Mouse (Mus musculus) heart, embryonic 15.5 days (tissue): ENCODE measurements around the gene Trit1. TPM values are rescaled to one million over a fixed set of nuclear protein-coding genes. Genes with fewer than 3 reads are reported as not detected.
A peak's percentile ranks its signal among the peaks of the same experiment; 100 is the strongest.

ENCODE experiments used
- ATAC-seq: fragments of 200-750 bp; cut with Nextera tagmentation; replicated peaks from 2 replicates; pipeline ENCODE4 v1.8.0; 2017; ENCODE audit warnings: low read depth, moderate TSS enrichment; ENCODE audit not compliant: insufficient number of reproducible peaks, insufficient read depth, low FRiP score
- H3K27ac ChIP-seq: fragments of 300-500 bp; sonication (generic); 2 replicates; pipeline ENCODE4 v1.5.1; 2015; ENCODE audit warnings: mild to moderate bottlenecking, inconsistent platforms
- H3K27me3 ChIP-seq: fragments of 300-500 bp; sonication (generic); 2 replicates; pipeline ENCODE4 v1.6.1; 2015; ENCODE audit warnings: inconsistent platforms
- H3K36me3 ChIP-seq: fragments of 300-500 bp; sonication (generic); 2 replicates; pipeline ENCODE4 v1.6.1; 2015; ENCODE audit warnings: mild to moderate bottlenecking, inconsistent platforms
- H3K4me1 ChIP-seq: fragments of 300-500 bp; sonication (generic); replicated peaks from 2 replicates; pipeline ENCODE4 v1.6.1; 2015; ENCODE audit warnings: inconsistent platforms
- H3K4me2 ChIP-seq: fragments of 300-500 bp; sonication (generic); 2 replicates; pipeline ENCODE4 v1.6.1; 2015; ENCODE audit warnings: inconsistent platforms, mild to moderate bottlenecking, moderate library complexity
- H3K4me3 ChIP-seq: fragments of 300-500 bp; sonication (generic); 2 replicates; pipeline ENCODE4 v1.5.1; 2015; ENCODE audit warnings: mild to moderate bottlenecking, inconsistent platforms
- H3K9ac ChIP-seq: fragments of 300-500 bp; sonication (generic); 2 replicates; pipeline ENCODE4 v1.6.1; 2015; ENCODE audit warnings: mild to moderate bottlenecking, inconsistent platforms
- H3K9me3 ChIP-seq: fragments of 300-500 bp; sonication (generic); replicated peaks from 2 replicates; pipeline ENCODE4 v1.6.1; 2016; ENCODE audit warnings: inconsistent platforms
- WGBS: fragments of 180-500 bp; shearing (Covaris S2); methylation state at CpG from one replicate; pipeline ENCODE4 v1.1.7; 2015; ENCODE audit warnings: mixed read lengths; 5-methylcytosine and 5-hydroxymethylcytosine counted together
- polyA plus RNA-seq: library from polyadenylated mRNA; unstranded; fragments of >200 nt; fragmentation: Nextera tagmentation; extraction: Ambion mirVana; gene quantifications from 2 replicates; pipeline ENCODE4 v1.2.1, GENCODE M21; 2015

Gene Trit1
- polyA plus RNA-seq, 1 experiment from 2014 or later = 9.9 TPM

DNA sequence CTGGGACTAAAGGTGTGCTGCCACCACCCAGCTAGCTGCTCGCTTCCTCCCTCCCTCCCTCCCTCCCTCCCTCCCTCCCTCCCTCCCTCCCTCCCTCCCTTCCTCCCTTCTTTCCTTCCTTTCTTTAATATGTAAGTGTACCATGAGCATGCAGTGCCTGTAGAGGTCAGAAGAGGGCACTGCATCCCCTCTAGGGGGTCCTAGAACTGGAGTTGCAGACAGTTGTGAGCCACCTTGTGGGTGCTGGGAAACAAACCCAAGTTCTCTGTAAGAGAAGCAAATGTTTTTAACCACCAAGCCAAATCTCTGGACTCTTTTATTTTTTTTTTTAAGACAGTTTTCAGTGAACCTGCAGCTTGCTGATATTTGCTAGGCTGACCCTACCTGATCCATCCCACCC, 6.5 kb downstream of the Trit1 start:
- Histone ChIP-seq H3K4me3 (no peak overlapping the region), H3K9me3 (no peaks in the 10 kb centered on the region), H3K4me2 (no peak overlapping the region), H3K27me3 (no peaks in the 10 kb centered on the region), H3K9ac (no peak overlapping the region), H3K4me1 (peaks cover 22% of the 10 kb centered on the region), H3K36me3 (peaks cover 16% of the 10 kb centered on the region; the same call in 1 of the 2 replicates), H3K27ac (no peak overlapping the region)
- no peak for ATAC-seq
- 86% methylated on average over 1 of the region's 1 CpGs for WGBS

DNA sequence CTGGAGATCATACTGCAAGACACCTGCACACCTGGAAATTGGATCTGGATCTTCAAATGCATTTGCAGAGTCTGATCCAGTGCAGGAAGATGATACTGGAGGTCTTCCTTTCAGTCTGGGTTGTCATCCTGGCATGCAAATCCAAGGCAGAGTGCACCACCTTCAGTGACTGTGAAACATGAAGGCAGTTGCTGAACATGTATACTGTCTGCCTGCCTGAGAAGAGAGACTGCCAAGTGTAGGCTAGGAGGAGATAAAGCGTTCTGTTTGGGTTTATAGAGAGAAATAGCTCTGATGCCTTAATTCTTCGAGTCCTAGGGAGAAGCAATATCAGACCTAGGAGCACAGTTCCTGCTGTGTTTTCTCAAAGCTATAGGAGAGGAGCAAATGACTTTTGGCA, 9.0 kb downstream of the Trit1 start:
- no peak overlapping the region for H3K4me2 ChIP-seq
- peaks cover 10% of the 10 kb centered on the region for H3K4me1 ChIP-seq
- H3K9ac ChIP-seq = no peak overlapping the region
- no peak overlapping the region for H3K4me3 ChIP-seq
- no peak for ATAC-seq
- no peaks in the 10 kb centered on the region for H3K9me3 ChIP-seq
- WGBS = 42% methylated on average over 2 of the region's 2 CpGs
- no peaks in the 10 kb centered on the region for H3K27me3 ChIP-seq
- peaks cover 10% of the 10 kb centered on the region; the same call in 1 of the 2 replicates for H3K36me3 ChIP-seq
- no peak overlapping the region for H3K27ac ChIP-seq

DNA sequence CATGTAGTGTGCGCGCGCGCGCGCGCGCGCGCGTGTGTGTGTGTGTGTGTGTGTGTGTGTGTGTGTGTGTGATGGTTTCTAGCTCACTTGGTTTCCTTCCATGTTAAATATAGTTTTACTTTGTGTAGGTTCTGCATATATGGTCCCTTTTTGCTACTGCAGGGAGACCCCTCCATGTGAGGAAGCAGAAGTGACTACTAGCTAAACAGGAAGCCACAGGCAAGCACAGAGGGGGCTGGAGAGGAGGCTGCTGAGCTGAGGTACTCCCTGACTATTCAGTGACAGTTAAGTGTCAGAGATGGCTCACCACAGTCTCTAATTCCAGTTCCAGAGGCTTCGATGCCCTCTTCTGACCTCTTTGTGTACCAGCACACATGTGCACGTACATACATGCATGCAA, 9.8 kb downstream of the Trit1 start:
- H3K36me3 ChIP-seq = peaks cover 10% of the 10 kb centered on the region; the same call in 1 of the 2 replicates
- H3K27ac ChIP-seq = no peak overlapping the region
- no peaks in the 10 kb centered on the region for H3K9me3 ChIP-seq
- H3K4me3 ChIP-seq = no peak overlapping the region
- no peak overlapping the region for H3K9ac ChIP-seq
- no peak overlapping the region for H3K4me2 ChIP-seq
- H3K4me1 ChIP-seq = peaks cover 10% of the 10 kb centered on the region
- 91% methylated on average over 13 of the region's 13 CpGs for WGBS
- ATAC-seq = no peak
- H3K27me3 ChIP-seq = no peaks in the 10 kb centered on the region

DNA sequence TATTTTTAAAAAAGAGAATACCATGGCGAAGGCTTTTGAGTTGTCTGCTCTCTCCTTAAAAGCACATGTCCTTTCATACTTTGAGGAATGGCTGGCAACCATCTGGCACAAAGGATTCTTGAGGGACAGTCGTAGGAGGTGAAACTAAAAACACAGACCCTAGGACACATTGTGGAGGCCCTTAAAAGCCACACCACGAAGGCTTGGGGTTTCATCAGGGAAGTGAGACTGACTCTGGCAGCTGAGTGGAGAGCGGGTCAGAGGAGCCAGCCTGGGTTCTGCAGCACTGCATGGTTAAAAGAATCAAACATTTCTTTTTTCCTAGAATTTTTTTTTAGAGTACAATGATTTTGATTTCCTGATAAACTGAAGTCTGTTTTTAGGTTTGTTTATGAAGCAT, 10.2 kb downstream of the Trit1 start:
- H3K9me3 ChIP-seq = no peaks in the 10 kb centered on the region
- no peak for ATAC-seq
- peaks cover 12% of the 10 kb centered on the region; the same call in 1 of the 2 replicates for H3K36me3 ChIP-seq
- H3K9ac ChIP-seq = no peak overlapping the region
- no peak overlapping the region for H3K27ac ChIP-seq
- H3K4me3 ChIP-seq = no peak overlapping the region
- no peak overlapping the region for H3K4me2 ChIP-seq
- H3K27me3 ChIP-seq = no peaks in the 10 kb centered on the region
- peaks cover 10% of the 10 kb centered on the region for H3K4me1 ChIP-seq
- 80% methylated on average over 4 of the region's 4 CpGs for WGBS

DNA sequence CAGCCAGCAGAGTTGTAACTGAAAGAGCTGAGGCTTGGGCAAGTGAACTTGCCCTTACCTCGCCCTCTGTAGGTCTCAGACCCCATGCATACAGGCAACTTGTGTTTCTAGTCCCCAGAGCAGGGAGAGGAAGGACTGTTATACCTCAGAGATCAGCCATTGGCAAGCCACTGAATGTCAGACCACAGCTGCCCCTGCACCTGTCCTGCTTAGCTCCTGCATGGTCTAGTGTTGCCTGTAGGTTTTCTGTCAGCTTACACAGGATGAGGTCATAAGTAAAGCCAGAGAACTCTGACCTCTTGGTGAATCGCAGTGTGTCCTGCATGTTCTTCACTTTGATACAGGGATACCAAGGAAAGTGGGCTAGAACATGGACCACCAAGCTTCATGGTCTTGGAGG, 18.4 kb downstream of the Trit1 start:
- no peak overlapping the region for H3K4me2 ChIP-seq
- no peak overlapping the region for H3K4me3 ChIP-seq
- no peak overlapping the region for H3K9ac ChIP-seq
- no peak for ATAC-seq
- H3K36me3 ChIP-seq = peaks cover 20% of the 10 kb centered on the region; the same call in 1 of the 2 replicates
- H3K4me1 ChIP-seq = peaks cover 6% of the 10 kb centered on the region; the same call in 1 of the 2 replicates
- no peaks in the 10 kb centered on the region for H3K27me3 ChIP-seq
- 85% methylated on average over 2 of the region's 2 CpGs for WGBS
- no peak overlapping the region for H3K27ac ChIP-seq
- no peaks in the 10 kb centered on the region for H3K9me3 ChIP-seq

DNA sequence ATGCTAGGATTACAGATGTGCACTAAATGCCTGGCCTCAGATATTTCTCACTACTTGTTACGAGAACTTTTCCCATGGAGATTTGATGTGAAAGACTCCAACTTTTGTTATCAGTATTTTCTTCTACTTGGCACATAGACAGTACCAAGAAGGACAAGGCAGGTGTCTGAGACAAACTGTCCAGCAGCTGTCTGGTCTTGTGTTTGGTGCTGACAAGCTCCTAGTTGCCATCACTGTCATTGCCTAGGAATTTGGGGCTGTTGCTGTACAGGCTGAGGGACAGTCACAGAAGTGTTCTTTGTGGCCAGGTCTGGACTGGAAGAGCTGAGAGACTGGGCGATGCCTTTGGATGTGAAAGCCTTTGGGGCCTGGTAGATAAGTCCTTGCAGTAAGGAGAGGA, 19.2 kb downstream of the Trit1 start:
- Histone ChIP-seq H3K36me3 (peaks cover 23% of the 10 kb centered on the region; the same call in 1 of the 2 replicates), H3K4me2 (no peak overlapping the region), H3K27ac (no peak overlapping the region), H3K27me3 (no peaks in the 10 kb centered on the region), H3K4me1 (peaks cover 6% of the 10 kb centered on the region; the same call in 1 of the 2 replicates), H3K9ac (no peak overlapping the region), H3K9me3 (no peaks in the 10 kb centered on the region), H3K4me3 (no peak overlapping the region)
- no peak for ATAC-seq
- 55% methylated on average over 2 of the region's 2 CpGs for WGBS

DNA sequence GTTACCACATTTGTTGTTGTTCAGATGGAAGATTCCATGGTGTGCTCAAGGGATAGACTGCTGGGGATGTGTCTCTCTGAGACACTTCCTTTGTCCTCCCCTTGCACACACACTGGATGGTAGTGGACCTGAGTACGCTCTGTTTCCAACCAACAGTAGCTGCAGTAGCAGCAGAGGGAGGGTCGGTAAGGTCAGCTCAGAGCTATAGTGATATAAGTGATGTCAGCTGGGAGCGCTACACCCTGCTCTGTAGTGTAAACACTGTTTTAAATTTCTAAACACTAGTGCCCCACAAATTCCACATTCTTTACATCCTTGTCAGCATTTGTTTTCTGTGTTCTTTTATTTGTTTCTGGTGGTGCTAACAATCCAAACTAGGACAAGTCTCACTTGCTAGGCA, 20.3 kb downstream of the Trit1 start:
- Histone ChIP-seq H3K4me2 (no peak overlapping the region), H3K9ac (no peak overlapping the region), H3K4me1 (peaks cover 6% of the 10 kb centered on the region; the same call in 1 of the 2 replicates), H3K27ac (no peak overlapping the region), H3K27me3 (no peaks in the 10 kb centered on the region), H3K4me3 (no peak overlapping the region), H3K9me3 (no peaks in the 10 kb centered on the region), H3K36me3 (peaks cover 23% of the 10 kb centered on the region; the same call in 1 of the 2 replicates)
- ATAC-seq = no peak
- 74% methylated on average over 3 of the region's 3 CpGs for WGBS

DNA sequence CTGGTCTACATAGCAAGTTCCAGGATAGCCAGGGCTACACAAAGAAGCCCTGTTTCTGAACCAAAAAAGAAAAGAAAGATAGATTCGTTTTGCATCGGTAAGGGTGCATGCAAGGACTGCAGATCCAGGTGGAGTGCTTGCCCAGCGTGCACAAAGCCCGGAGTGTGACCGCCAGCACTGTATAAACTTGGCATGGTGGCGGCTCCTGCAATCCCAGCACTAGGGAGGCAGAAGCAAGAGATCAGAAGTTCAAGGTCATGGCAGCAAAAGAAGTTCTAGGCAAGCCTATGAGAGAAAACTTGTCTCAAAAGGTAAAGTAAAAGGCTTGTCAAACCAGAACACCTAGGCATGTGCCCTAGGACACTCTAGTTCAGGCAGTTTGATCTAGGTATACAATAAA, 24.7 kb downstream of the Trit1 start:
- no peak overlapping the region for H3K4me3 ChIP-seq
- 82% methylated on average over 6 of the region's 6 CpGs for WGBS
- H3K4me2 ChIP-seq = no peak overlapping the region
- peaks cover 25% of the 10 kb centered on the region; the same call in 1 of the 2 replicates for H3K36me3 ChIP-seq
- ATAC-seq = no peak
- no peaks in the 10 kb centered on the region for H3K27me3 ChIP-seq
- no peak overlapping the region for H3K27ac ChIP-seq
- H3K4me1 ChIP-seq = no peaks in the 10 kb centered on the region; the same call in 1 of the 2 replicates
- H3K9me3 ChIP-seq = no peaks in the 10 kb centered on the region
- H3K9ac ChIP-seq = no peak overlapping the region

DNA sequence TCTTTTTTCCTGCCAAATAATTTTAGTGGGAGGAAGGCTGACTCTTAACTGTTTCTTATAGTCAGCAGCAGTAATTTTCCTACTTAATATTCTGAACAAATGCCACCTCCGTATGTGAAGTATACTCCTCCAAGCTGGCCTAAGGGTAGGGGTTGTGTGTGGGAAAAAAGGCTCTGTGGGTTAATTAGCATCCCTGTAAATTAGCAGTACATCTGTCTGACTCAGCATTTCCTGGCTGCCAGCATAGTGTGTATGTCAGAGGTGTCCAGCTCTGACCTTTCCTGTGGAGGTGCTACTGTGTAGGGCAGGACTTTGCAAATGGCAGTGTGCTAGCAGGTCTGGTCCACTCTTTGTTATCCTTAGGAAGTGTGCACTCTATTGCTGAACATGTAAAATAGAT, 27.5 kb downstream of the Trit1 start:
- Histone ChIP-seq H3K27ac (no peak overlapping the region), H3K4me2 (no peak overlapping the region), H3K36me3 (peaks cover 25% of the 10 kb centered on the region; the same call in 1 of the 2 replicates), H3K27me3 (no peaks in the 10 kb centered on the region), H3K4me1 (peaks cover 2% of the 10 kb centered on the region; the same call in 1 of the 2 replicates), H3K9me3 (no peaks in the 10 kb centered on the region), H3K4me3 (no peak overlapping the region), H3K9ac (no peak overlapping the region)
- 79% methylated on average over 1 of the region's 1 CpGs for WGBS
- no peak for ATAC-seq

DNA sequence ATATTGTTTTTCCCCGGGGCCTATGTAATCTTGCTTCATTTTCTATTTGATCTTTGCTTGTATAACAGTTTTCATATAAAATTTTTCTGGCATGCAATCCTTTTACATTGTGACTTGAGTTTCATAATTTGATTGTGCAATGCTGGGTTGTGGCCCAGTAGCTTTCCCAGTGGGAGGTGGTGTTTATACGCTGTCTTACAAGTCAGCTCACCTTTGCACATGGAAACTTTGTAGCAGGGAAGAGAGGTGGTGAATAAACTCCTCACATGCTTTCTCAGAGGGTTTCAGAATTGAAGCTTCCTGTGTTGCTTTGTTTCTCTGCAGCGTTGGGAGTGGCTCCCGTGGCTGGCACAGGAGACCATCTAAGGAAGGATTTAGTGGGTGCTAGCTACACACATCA, 28.4 kb downstream of the Trit1 start:
- peaks cover 10% of the 10 kb centered on the region for H3K4me1 ChIP-seq
- 81% methylated on average over 4 of the region's 4 CpGs for WGBS
- no peaks in the 10 kb centered on the region for H3K9me3 ChIP-seq
- peaks cover 21% of the 10 kb centered on the region; the same call in 1 of the 2 replicates for H3K36me3 ChIP-seq
- ATAC-seq = no peak
- H3K4me2 ChIP-seq = no peak overlapping the region
- no peak overlapping the region for H3K4me3 ChIP-seq
- no peak overlapping the region for H3K27ac ChIP-seq
- H3K27me3 ChIP-seq = no peaks in the 10 kb centered on the region
- H3K9ac ChIP-seq = no peak overlapping the region

DNA sequence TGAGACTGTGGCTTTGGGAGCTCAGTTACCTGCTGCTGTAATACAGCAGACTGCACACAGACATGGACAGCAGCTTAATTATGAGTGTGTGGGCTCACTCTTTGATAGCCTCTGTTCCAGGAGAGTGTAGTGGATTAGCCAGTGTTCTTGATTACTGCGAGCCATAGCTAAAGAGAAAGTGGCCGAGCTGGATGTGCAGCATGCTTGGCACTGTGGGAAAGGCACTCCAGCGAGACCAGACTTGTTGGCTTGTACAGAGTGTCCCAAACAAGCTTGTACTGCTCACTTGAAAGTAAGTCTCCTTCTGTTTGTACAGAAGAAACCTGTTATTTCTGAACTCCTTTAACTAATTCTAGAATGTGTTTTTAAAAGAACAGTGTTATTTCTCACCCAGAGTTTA, 29.9 kb downstream of the Trit1 start:
- WGBS = 68% methylated on average over 3 of the region's 3 CpGs
- Histone ChIP-seq H3K27ac (no peak overlapping the region), H3K4me3 (no peak overlapping the region), H3K36me3 (peaks cover 14% of the 10 kb centered on the region; the same call in 1 of the 2 replicates), H3K4me2 (no peak overlapping the region), H3K4me1 (peaks cover 23% of the 10 kb centered on the region), H3K27me3 (no peaks in the 10 kb centered on the region), H3K9ac (no peak overlapping the region), H3K9me3 (no peaks in the 10 kb centered on the region)
- ATAC-seq = no peak

DNA sequence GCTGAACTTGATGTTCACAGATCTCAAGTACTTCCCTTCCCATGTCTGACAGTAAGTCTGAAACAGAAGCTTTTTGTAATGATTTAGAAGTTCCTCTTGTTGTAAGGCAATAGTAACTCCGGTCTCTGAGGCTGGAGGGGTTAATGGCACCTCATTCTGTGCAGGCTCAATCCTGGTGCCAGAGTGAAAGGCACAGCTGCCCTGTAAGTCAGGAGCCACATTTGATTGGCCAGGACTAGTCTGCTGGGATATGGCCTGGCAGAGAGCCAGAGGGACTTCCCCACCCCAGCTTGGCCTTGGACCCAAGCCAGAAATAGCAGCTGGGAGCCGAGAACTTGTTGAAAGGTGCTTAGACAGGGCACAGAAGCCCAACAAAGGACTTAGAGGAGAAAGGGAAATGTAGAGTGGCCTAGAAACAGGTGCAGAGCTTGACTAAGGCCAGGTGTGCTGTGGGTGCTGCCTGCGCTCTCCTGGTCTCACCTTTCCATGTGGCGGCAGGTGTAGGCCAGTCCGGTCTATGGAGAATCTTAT, 34.3 kb downstream of the Trit1 start:
- H3K27ac ChIP-seq = no peak overlapping the region
- no peak overlapping the region for H3K4me3 ChIP-seq
- H3K36me3 ChIP-seq = peaks cover 32% of the 10 kb centered on the region
- no peaks in the 10 kb centered on the region for H3K9me3 ChIP-seq
- peaks cover 34% of the 10 kb centered on the region for H3K4me1 ChIP-seq
- peak; percentile 92 for ATAC-seq
- H3K27me3 ChIP-seq = peaks cover 22% of the 10 kb centered on the region
- no peak overlapping the region for H3K4me2 ChIP-seq
- 33% methylated on average over 5 of the region's 5 CpGs for WGBS
- H3K9ac ChIP-seq = no peak overlapping the region
